Mouse (Mus musculus): Measurements from ENCODE around the gene Bace2.

Bace2 gene

DNA sequence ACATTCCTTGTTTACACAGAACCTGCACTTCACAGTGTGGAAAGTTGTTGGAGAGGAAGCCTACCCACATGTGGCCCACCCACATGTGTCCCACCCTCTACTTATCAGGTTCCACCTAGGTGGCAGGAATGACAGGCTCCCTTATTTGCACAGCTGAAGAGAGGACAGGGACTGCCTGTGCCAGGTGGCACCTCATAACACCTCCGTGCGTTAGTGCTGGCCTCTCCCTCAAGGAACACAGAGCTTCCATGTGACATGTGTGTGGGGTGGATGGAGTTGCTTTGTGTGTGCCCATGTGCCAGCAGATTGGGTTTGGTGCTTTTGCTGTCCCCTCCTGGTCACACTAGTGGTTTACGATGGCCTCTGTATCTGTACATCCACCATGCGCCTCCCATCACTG is 43.4 kb downstream of the Bace2 start:
- no peak for ATAC-seq (ENCODE audit: insufficient number of reproducible peaks, low FRiP score, low TSS enrichment)

DNA sequence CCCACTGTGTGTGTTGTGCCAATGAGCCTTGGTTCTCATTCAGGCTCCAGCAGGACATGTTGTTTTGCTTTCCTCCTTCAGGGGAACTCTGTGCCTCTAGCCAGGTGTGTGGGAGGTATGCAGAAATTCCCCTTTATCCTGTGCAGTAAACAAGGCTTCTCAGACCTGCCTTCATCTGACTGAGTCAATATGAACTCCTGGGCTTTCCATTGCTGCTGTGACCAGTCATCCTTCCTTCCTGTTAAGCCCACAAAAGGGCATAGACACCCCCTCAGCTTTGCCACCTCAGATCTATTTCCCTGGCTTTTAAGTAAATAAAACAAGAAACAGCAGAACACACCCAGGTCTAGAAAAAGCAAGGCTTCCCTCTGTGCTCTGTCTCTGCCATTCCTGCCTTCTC is 45.2 kb downstream of the Bace2 start:
- no peak for ATAC-seq (ENCODE audit: insufficient number of reproducible peaks, low FRiP score, low TSS enrichment)

DNA sequence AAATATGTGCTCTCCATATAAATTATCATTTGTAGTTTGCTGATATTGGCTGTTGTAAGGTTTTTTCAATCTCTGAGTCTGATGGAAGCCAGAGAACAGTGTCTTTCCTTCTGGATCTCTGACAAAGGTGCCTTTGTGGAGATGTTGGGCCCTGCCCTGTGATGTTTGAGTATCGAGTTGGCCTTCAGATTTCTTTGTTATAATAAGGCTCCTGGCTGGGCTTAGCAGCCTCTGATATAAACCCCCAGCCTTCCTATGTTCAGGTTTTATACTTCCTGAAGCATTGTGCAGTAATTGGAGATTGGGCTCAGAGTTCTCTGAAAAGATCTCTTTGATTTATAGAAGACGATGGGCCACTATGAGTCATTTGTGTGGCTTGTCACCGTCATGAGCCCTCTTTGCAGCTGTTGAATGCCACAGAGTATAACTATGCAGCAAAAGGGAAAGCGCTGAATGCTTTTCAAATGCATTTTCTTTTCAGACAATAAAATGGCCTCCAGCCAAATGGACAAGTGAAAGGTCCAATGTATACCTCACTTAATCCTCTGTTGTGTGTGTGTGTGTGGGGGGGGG is 45.8 kb downstream of the Bace2 start:
- ATAC-seq (ENCODE audit: insufficient number of reproducible peaks, low FRiP score, low TSS enrichment), result no peak

DNA sequence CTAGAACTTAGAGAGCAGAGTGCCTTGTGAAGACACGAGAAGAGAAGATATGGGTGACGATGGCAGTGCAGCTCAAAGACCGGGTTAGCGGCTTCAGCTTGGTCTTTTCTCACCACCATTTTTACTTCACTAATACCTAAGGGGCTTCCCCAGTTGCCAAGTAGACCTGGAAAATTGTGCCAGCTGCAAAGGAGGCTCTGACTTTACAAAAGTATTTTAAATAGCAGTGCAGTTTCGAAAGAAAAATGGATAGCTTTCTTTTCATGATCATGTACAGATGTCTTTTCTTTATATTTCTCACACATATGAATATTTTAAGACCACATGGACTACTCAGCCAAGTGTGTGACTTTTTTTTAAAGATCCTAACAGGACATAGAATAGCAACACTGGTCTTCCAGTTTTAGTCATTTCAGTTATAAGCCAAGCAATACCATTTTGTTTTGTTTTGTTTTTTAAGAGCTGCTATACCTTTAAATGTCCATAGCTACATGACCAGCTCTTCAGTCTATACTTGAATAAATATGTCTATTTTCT is 49.0 kb downstream of the Bace2 start:
- ATAC-seq (ENCODE audit: insufficient number of reproducible peaks, low FRiP score, low TSS enrichment), result no peak

DNA sequence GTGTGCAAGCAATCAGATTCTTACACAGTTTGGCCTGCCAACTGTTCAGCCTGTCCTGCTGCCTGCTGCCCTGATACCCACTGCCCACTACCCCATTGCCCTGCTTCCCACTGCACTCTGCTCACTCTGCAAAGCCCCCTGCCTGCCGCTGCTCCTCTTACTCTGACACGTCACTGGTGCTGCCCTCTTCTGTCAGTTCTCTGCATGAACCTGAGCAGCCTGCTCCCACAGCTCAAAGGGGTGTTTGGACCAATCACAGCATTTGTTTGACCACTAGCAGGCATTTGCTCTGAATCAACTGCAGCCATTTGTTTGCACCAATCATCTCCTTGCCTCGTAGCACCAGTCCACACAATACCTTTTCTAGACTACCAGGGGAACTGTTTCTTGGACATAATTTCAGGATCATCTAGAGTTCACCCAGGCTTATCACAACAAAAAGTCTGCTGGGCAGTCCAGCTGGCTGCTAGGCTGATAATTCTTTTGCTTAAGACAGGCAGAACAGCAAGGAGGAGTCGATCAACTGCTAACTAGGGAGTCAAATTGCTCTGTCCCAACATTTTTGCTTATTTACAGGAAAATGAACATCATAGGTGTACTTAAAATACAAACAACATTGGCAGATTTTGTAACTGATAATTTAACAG is 61.5 kb downstream of the Bace2 start:
- ATAC-seq (ENCODE audit: insufficient number of reproducible peaks, low FRiP score, low TSS enrichment), result no peak

DNA sequence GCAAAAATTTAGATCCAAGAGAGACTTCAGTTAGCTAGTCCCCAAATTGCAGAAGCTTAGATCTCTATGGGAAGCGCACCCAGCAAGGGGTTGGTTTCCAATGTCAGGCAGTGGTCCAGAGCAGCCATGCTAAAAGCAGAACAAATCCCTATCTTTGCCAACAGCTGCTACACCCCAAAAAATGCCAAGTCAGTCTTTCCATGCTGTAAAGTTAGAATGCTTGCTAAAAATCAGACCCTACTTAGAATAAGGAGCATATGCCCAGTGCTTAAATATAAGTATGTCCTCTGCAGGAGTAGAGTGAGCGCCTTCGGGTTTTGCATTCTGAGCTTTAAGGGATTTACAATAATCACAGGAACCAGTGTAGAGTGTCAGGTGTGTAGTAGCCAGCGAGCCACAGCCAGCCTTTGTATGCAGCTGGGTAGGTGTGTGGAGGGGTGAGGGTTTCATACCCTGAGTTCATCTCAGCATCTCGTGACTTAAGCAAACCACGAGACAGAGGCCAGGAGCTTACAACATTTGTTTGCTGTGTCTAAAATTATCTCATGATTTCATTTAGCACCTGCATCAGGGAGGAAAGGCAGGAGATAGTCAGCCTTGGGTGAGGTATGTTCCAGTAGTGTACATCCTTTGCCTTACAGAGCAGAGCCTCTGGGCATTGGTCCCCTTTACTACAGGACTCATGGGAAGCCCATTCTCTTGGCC is 62.4 kb downstream of the Bace2 start:
- ATAC-seq (ENCODE audit: insufficient number of reproducible peaks, low FRiP score, low TSS enrichment), result no peak

DNA sequence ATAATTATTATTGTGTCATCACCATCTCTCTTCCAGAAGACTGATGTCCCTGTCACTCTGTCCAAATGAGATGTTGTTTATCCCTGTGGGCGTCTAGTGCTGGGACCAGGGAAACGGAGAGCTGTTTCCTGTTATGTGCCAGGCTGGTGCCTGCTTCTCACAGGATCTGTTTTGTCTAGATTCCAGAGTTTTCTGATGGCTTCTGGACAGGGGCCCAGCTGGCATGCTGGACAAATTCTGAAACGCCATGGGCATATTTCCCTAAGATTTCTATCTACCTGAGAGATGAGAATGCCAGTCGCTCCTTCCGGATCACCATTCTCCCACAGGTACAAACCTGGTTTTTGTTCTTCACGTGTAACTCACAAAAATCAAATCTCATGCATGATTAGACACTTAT is 65.1 kb downstream of the Bace2 start:
- ATAC-seq (ENCODE audit: insufficient number of reproducible peaks, low FRiP score, low TSS enrichment), result no peak

DNA sequence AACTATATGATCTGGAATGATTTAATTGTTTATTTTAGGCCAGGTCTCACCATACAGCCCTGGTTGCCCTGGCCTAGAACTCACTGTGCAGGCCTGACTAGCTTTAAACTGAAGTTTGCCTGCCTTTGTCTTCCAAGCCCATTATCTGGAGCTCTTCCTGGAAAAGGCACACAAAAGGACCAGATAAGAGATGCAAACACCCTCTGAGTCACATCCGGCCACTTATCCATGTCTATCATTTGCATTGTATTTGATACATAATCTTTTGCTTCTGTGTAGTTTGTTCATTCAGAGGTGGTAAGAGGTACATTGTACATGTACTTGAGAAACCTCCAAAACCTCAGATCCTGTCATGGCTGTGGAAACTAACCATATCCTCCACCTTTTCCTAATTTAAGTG is 67.1 kb downstream of the Bace2 start:
- ATAC-seq (ENCODE audit: insufficient number of reproducible peaks, low FRiP score, low TSS enrichment), result no peak

DNA sequence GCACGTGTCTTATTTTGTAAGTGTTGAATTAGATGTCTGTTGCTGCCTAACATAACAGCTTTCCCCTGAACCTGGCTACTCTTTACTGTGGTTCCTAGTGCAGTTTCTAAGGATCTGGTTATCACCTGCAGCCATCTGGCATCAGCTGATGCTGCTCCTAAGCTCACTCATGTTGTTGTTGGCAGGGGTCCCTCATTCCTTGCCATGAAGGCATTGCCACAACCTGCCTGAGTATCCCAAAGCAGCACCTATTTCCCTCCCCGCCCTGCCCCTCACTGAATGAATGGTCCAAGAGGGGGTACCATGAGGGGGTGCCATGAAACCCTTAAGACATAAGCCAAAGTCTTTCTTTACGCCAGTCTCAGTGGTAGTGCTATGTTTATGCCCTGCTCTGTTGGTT is 71.5 kb downstream of the Bace2 start:
- ATAC-seq (ENCODE audit: insufficient number of reproducible peaks, low FRiP score, low TSS enrichment), result no peak

DNA sequence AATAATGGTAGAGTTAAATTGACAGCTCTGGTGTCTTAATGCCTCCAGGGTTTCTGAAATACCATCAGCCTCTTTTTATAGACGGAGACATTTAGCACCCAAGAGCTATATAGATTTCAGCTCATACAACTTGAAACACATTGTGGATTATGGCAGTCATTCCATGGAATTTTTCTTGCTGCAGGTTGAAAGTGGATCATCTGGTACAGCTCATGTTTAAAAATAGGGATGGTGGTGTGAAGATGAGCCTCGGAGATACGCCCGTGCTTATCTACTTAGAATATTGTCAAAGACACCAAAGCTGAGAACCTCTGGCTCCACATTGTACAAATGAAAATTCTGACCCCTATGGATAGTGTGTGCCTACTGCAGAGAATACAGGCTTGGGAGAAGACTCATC is 73.5 kb downstream of the Bace2 start:
- ATAC-seq (ENCODE audit: insufficient number of reproducible peaks, low FRiP score, low TSS enrichment), result no peak

DNA sequence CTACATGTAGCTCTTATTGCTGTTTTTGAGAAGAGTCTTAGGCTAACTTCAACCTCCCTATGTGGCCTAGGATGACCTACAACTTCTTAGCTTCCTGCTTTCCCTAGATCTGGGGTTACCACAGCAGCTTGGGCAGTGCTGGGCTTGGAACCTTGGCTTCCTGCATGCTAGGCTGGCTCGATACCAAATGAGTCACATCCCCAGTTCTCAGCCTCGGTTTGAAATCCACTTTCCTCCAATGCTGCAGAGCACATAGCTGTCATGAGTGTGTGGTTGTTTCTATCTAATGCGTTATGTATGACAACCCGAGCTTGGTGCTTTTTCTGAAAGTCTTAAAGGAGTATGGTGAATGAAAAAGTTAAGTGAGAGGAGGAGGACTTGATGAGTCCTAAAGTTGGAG is 74.8 kb downstream of the Bace2 start:
- no peak for ATAC-seq (ENCODE audit: insufficient number of reproducible peaks, low FRiP score, low TSS enrichment)

DNA sequence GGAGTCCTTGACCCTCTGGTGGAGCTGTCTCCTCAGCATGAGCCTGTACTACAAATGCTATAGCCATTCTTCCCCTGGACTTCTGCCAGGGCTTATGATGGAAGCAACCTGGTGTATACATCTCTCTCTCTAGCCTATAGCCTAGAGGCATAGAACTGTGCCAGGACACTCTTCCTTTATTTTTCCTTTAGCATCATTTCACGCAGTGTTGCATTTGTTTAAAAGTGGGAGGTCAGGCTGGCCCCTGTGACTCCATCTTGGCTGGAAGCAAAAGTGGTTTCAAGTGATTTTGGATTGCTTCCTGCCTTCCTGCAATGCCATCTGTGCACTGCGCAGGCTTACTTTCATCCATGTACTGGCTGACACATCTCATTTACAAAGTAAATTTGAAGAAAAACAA is 77.7 kb downstream of the Bace2 start:
- 0 out of 2 replicates have a peak, but pooled peaks have one; percentile 16 for ATAC-seq (ENCODE audit: insufficient number of reproducible peaks, low FRiP score, low TSS enrichment)

DNA sequence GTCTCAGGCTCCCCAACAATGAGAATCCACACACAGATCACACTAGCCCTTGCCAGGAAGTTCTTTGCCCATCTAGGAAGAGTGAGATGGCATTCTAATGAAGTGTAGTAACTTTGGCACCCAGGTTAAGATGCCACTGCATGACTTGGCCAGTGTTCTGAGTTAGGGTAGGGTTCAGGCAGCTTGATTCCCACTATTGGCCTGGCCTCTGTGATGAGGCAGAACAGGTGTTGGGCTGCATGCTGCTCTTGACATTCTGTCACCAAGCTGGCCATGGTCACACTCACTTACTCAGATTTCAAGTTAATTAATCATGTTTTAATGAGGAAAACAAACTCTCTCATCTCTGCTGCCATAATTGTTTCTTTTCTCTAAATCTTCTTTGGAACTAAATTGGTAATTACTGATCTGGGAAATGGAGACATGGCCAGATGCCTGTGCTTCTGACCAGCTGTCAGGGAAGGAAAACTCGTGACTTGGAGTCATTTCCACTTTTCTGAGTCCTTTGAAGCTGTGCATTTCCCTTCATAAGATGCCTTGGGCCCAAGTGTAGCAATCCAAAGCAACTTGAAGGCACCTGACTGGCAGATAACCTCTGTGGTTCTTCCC is 81.0 kb downstream of the Bace2 start:
- ATAC-seq (ENCODE audit: insufficient number of reproducible peaks, low FRiP score, low TSS enrichment), result no peak

DNA sequence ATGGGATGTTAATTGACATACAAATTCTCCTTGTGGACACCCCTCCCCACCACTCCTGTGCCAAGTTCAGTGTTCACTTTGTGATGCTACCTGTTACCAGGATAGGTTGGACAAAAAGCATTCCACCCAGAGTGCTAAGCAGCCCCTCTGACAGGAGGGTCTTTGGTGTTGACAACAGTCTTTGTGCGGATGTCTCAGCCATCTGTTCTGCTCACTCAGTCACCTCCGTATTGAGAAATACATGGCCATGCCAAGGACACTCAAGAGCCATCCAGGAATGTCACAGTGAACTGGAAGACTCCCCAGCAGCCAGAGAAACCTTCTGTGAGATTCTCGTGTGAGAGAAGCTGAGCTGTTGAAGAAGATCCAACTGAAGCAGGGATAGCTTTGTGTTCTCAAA is 81.6 kb downstream of the Bace2 start:
- ATAC-seq (ENCODE audit: insufficient number of reproducible peaks, low FRiP score, low TSS enrichment), result no peak

DNA sequence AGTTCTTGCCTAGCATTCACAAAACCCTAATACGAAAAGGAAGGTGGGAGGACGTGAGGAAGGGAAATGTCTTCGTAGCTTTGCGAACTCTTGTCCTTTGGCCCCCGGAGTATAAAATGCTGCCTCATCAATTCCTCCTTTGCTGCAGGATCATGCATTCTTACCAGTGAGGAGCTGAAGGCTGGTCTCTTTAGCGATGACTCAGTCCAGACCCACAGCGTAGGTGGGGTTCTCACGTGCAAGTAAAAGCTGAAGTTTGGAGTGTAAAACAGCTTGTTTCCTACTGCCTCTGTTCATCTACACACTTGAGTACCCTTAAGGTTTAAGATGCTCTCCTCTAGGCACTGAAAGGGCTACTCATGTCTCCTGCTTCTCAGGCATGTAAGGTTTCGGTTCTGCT is 85.4 kb downstream of the Bace2 start:
- ATAC-seq (ENCODE audit: insufficient number of reproducible peaks, low FRiP score, low TSS enrichment), result no peak

DNA sequence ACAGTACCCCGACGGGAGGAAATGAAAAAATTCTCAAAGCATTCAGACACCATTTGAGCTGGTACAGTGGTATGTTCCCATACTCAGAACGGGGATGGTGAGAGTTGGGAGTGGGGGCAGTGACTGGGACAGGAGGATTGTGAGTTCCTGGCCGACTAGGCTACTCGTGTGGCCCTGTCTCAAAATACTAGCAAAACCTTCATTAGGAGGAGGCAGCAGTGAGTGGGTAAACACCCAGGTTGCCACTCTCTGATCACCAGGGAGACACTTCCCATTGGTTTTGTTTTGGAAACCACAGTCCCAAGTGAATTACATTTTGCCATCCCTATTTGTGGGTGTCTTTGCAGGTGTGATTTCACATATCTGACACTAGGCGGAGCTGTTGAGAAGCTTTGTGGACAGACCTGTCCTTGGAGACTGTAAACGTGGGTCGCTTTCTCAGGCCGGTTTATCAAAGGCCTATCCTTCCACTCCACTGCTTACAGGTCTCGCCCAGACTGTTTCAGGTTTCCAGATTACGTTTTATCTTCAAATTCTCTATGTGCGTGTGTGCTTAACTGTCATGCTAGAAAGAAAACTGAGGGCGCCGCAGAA is 87.2 kb downstream of the Bace2 start:
- ATAC-seq (ENCODE audit: insufficient number of reproducible peaks, low FRiP score, low TSS enrichment), result peak; percentile 54

DNA sequence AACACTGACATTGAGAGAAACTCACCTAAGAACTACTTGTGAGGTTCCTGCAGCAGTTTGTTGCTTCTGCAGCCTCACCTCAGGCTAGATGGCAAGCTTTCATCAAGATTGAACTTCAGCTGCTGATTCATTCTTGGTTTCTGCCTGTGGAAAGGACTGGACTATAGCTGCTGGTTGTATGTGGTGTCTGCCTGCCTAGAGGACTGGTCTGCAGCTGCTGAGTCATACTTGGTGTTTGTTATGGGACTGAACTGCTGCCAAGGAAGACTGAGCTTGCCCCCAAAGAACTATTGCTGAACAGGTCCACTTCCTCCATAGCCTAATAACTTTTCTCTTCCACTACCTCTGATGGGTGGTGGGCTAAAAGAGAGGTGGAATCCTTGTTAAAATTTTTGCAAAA is 90.8 kb downstream of the Bace2 start:
- ATAC-seq (ENCODE audit: insufficient number of reproducible peaks, low FRiP score, low TSS enrichment), result no peak

DNA sequence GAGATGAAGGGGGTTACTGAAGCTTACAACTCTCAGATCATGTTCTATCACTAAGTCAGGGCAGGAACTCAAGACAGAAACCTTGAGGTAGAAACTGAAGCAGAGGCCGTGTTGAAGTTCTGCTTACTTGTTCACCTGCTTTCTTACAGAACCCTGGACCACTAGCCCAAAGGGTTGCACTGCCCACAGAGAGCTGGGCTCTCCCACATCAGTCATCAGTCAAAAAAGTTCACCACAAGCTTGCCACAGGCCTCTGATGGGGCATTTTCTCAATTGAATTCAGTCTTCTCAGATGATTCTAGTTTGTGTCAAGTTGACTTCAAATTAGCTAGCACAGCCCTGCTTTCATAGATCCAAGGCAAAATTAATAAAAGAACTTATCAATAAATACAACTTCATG is 103.3 kb downstream of the Bace2 start:
- no peak for ATAC-seq (ENCODE audit: insufficient number of reproducible peaks, low FRiP score, low TSS enrichment)

DNA sequence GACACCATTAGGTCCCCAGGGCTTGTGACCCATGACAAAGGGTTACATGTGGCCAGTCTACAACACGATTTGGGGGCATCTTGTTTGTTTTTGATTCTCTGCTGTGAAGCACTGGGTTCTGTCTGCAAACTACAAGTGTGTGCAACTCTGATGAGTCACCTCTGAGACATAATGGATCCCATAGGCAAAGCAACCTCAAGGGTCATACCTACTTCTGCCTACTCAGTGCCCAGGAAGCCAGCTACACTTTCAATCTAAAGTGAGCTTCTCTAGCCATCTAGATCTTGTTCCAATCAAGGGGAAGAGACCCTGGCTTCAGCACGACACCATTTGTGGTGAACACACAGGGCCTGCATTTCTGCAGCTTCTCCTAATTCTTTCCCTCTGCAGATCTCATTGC is 104.7 kb downstream of the Bace2 start:
- no peak for ATAC-seq (ENCODE audit: insufficient number of reproducible peaks, low FRiP score, low TSS enrichment)

DNA sequence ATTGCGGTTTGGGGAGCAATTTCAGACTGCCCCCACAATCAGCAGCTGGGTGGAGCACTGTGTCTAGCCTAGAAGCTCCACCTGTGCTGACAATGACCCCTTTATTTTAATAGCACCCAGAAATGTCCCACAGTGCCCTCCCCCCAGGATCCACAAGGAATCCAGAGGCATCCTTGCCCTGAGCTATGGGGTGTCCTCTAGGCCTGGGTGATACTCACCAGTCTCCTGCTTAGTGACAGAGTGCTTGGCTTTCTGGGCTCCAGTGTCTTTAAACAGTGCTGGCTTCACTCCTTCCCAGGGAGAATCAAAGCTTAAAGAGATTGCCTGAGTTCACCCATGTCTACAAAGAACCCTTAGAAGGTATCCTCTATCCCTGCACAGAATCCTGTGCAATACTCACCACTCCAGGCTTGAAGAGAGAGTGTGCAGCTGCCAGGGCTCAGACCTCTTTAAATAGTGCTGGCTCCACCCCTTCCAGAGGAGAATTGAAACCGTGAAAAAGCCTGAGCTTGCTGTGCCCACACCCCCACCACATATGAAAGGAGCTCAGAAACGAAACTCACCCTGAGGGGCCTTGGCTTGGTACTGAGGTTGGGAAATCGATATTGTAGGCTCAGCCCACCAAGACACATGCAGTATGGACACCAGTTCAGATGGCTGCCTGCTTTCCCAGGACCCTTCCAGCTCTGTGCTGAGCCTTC is 106.1 kb downstream of the Bace2 start, which contains the start of gene Mx1:
Gene Mx1 (minus strand): TSS at position 427 of the 701 bp plus-strand sequence.
- ATAC-seq (ENCODE audit: insufficient number of reproducible peaks, low FRiP score, low TSS enrichment), result no peak
